Mouse (Mus musculus) frontal cortex, adult 2 months (tissue): ENCODE results near the gene Acot8. TPM values are rescaled to one million over a fixed set of nuclear protein-coding genes. Genes with fewer than 3 reads are reported as not detected.
"Not testable (repeated sequence)": the region's sequence is repeated elsewhere in the genome, so short reads cannot be mapped to it uniquely, and the experiment has no call there.

ENCODE experiments used
- DNase-seq, 2 experiments: peaks; one replicate each; pipeline ENCODE4 v3.0.0; 2022; ENCODE audit warnings: low spot score in 1 of 2; ENCODE audit errors: extremely low spot score in 1 of 2
- polyA plus RNA-seq: library from polyadenylated mRNA; depleted of rRNA; stranded (reverse); fragments of >200 nt; gene quantifications from 2 replicates; pipeline ENCODE4 v1.2.3, GENCODE M21; 2012

Gene Acot8
- polyA plus RNA-seq, 1 experiment: 35.0 TPM

DNA sequence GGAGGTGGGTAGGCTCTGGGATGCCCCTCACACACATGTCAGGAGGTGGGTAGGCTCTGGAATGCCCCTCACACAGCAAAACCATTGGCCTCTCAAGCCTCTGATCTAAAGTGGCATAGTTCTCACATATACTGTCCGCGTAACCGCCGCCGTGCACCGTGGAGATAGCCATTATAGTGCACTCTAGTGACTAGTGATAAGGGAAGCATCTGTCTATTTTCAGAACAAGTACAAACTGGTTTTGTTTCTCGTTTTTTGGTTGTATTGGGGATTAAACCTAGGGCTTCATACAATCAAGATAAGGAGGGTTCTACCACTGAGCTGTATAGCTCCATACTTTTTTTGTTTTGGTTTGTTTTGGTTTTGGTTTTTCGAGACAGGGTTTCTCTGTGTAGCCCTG, 11.1 kb upstream of the Acot8 start:
- no peak for DNase-seq

GRCm38 (mm10) chr2:164815348-164815747, 10.7 kb upstream of the Acot8 start:
- DNase-seq: no peak

GRCm38 (mm10) chr2:164813557-164813956, 8.9 kb upstream of the Acot8 start:
- DNase-seq: no peak

DNA sequence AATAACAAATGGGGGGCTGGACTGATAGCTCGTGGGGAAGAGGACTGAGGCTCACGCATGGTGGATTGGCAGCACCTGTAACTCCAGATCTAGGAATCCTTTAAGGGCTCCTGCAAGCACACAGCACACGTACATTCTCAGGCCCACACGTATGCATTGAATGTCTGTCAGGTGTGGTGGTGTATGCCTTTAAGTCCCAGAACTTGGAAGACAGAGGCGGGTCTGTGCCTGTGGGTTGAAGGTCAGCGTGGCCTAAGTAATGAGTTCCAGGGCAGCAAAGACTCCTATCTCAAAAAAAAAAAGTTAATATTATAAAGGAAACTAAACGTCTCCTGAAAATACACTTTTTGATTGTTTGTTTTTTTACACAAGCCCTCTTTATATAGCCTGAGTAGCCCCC, 1.9 kb upstream of the Acot8 start:
- no peak for DNase-seq

DNA sequence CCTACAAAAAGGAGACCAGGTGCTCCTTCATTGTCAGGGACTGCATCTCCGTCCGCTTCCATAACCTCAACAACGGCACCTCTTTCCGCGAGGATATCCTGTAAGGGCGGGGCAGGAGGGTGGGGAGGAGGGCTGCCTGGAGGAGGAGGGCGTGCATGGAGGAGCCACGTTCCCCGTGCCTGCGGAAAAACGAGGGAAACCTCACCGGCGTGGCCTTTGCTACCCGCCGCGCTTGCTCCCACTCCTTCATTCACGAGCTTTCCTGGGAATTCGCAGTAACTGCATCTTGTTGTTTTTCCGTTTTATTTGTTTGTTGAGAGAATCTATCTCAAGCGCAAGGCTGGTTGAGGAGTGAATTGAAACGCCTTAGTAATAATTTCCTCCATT, 643 bp upstream of the Acot8 start:
- DNase-seq: no peak

GRCm38 (mm10) chr2:164803921-164804313, 765 bp downstream of the Acot8 start:
- DNase-seq: no peak

DNA sequence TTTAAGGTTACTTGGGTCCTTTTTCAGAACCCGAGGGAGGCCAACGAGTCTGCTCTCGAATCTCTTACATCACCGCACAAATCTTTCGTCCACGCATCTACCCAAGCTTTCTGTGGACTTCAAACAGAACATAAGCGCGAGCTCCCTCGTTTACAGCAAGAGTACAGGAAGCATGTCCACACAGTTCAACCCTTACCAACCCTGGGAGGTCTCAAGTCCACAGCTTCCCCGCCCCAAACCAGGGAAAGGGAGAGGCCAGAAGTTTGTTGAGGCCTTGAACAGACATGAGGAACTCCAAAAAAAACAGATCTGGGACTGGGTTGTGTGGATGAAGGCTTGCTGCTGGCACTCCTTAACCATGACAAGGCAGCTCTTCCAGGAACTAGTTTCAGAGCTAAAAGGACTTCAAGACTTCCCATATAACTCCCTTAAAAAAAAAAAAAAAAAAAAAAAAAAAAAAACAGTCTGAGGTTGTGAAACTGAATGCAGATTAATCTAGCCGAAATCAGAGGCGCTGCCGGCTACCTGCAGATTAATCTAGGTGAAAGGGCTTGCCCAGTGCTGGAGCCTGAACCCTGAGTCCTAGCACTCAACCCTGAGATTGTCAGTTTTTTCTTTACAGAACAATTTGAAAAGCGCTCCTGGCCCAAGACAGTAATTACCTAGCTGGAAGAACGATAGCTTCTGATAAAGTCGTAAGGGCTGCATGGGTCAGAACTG, 1.3 kb downstream of the Acot8 start:
- no peak for DNase-seq

DNA sequence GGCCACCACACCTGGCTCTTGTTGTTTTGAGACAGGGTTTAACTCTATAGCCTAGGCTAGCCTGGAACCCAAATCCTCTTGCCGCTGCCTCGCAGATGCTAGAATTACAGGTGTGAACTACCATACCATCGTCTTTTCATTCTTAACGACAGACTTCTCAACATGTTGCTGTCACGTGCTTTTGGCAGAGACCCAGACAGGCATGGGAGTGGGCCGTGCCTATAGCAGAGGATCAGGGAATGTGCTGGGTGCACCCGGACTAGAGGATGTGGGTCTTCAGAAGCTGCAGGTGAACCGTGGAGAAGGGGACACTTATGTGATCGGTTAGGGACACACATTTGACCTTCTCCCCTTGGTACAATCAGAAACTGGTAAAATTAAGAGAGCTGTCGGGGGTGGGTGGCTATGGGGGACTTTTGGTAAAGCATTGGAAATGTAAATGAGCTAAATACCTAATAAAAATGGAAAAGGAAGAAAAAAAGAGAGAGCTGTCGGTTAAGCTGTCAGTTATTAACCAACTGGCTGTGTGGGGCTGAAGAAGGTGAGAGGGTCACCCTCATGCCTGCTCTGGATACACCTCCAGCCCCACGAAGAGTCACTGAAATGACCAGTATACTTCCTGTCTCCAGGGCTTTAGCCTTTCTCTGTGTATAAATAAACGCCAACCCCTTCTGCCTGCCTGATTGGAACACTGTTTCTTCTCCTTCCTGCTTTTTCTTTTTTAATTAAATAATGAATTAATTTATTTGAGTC, 4.3 kb downstream of the Acot8 start:
- no peak for DNase-seq

- DNase-seq: not testable (repeated sequence)
These were observed 6.1 kb downstream of the Acot8 start for GRCm38 (mm10) chr2:164798554-164798953.

GRCm38 (mm10) chr2:164795868-164796267, 8.8 kb downstream of the Acot8 start:
- no peak for DNase-seq

GRCm38 (mm10) chr2:164794293-164794692, 10.4 kb downstream of the Acot8 start:
- peak; percentile 65 to 96 for DNase-seq

DNA sequence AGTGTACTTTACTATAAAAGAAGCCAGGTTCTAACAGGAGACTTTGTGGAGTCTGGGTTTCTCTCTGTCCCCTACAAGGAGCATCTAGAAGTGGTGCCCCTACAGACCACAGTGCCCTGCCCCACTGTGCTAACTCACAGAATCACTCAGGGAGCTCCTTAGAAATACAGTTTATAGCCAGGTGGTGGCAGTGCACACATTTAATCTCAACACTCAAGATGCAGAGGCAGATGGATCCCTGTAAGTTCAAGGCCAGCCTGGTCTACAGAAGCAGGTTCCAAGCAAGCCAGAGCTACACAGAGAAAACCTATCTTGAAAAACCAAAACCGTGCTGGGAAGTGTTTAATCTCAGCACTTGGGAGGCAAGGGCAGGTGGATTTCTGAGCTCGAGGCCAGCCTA, 10.9 kb downstream of the Acot8 start:
- peak in 1 of 2 experiments; percentile 28 for DNase-seq

DNA sequence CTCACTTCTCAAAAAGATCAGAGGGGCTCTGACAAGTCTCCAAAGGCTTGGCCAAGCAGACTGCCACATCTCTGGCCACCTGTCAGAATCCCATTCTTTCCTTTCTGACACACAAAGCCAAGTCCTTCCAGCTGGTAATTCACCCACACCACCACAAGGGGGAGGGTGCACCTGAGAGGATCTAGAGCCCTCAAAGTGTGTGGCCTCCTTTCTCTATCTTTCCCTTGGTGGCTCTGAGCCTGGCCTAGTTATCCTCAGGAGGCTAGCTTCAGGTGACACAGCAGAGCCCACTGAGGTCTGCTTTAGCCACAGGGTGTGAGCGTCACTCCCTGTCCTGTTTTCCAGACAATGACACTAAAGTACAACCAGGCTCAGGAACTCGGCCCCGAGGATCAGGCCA, 11.4 kb downstream of the Acot8 start:
- DNase-seq: peak in 1 of 2 experiments; percentile 74

DNA sequence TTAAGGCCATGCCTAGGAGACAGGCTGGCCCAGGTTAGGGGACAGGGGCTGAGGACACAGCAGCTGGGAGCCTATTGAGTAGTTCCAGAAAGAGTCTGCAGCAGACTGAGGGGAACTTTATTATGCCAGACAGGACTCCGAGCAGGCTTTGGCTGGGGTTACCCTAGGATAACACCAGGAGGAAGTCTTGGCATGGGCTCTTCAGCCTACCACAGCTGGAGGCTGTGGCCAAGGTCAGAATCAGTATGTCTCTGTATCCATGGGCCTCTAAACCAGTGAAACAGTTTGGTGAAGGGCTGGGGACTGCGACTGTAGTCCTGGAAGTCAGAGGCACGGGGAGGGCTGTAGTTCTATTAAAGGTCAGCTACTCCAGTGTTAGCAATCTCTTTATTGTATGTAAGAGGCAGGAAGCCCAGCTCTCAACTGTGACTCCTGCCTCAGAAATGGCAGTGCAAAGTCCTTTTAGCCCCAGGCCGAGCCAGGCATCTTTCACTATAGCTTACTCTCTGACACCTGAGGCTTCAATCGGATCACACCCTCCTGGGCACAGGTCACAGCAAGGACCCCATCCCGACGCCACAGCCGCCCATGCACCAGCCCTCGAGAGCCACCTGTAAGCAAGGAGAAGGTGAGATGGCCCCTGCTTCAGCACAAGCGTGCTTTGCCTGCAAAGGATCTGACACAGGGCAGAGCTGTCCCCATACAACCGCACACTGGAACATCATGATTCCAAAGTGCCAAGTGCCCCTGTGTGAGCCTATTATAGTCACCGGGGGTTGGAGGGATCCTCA, 12.1 kb downstream of the Acot8 start:
- no peak for DNase-seq

DNA sequence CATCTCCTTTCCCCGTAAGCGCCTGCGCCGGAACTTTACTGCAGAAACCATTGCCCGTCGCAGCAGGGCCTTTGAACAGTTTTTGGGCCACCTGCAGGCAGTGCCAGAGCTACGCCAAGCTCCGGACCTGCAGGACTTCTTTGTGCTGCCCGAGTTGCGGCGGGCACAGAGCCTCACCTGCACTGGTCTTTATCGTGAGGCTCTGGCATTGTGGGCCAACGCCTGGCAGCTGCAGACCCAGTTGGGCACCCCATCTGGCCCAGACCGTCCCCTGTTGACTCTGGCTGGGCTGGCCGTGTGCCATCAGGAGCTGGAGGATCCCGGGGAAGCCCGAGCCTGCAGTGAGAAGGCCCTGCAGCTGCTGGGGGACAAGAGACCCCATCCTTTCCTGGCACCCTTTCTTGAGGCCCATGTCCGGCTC, 12.8 kb downstream of the Acot8 start:
- DNase-seq: no peak

DNA sequence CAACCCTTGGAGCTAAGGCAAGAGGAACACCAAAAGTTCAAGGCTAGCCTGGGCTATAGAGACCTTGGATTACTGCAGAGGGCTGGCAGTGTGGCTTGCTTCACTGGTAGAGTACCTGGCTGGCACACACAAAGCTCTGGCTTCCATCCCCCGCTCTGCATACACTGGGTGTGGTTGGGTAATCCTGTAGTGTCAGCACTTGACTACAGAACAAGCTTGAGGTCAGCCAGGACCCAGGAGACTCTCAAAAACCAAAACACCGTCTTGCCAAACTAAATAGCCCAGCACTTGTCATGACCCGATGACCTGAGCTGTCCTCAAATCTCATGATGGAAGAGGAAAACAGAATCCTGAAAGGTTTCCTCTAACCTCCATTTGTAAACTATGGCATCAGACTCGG, 14.2 kb downstream of the Acot8 start:
- DNase-seq: no peak

DNA sequence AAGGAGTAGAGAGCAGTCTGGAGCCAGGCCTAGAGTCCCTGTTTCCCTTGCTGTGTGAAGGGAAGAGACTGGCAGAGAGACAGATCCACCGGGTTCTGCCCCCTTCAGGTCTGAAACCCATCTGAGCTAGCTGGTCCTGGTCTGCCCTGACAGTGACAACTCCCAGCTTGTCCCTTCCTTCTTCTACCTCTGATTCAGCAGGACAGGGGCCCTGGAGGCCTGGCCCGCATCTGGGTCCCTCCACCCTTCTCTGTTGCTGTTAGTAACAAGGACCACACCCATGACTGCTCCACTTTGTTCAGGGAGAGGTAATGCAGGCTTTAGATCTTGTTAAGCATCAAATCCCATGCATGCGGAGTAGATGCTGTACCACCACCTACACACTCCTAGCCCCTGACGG, 16.3 kb downstream of the Acot8 start:
- no peak for DNase-seq

- DNase-seq: no peak
These were observed 16.9 kb downstream of the Acot8 start for GRCm38 (mm10) chr2:164787779-164788178.

DNA sequence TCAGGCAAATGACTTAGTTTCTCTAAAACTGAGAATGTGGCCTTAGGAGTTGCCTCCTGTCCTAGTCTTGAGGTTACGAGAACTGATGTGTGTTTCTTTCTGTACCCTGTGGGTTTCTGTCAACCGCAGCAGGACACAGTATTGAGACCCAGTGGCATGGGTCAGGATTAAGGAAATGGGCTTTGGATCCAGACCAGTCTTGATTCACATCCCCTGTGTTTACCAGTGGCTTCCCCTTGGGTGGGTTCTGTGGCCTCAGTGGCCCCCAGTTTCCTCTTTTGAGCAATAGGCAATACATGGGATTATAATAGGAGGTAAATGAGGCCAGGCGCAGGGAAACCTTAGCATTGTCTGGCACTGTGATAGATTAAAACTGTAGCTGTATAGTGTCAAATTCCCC, 17.6 kb downstream of the Acot8 start:
- DNase-seq: no peak

DNA sequence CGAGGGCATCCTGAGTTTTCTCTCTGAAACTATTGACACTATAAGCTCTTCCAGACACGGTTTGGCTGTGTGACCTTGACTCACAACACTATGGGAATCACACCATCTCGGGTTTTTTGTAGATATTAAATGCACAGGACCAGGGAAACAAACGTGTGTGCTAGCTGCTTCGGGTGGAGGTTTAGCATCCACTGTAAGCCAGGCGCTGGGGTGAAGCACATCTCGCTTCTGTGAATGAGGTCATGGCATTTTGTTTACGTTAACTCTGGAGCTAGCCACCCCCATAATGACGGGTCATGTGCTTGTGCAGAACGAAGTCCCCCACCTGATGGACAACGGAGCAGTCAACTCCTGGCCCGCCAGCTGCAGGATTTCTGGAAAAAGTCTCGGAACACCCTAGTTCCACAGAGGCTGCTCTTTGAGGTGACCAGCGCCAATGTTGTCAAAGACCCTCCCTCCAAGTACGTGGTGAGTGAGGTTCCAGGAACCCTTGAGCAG, 18.2 kb downstream of the Acot8 start:
- no peak for DNase-seq
